Mouse (Mus musculus) mouse embryonic stem cell (cell line): ENCODE measurements around the gene Galnt17.

Experiments
- in situ Hi-C, 2 experiments: fragments of 300-500 bp; cut with MboI; formaldehyde crosslinking; loops; 1 replicate in 1 of 2; 3 replicates in 1 of 2; pipeline ENCODE4 v1.14.3; 2019 to 2020; ENCODE audit warnings: low sequenced_read_pairs in 2 of 2, low pct_unique_long_range_greater_than_20kb in 1 of 2, mixed read lengths in 1 of 2; ENCODE audit not compliant: unreplicated experiment in 1 of 2

The Galnt17 gene

GRCm38 (mm10) chr5:131007198-131007597, 301.1 kb downstream of the Galnt17 start:
- in situ Hi-C loops = no loop called here

DNA sequence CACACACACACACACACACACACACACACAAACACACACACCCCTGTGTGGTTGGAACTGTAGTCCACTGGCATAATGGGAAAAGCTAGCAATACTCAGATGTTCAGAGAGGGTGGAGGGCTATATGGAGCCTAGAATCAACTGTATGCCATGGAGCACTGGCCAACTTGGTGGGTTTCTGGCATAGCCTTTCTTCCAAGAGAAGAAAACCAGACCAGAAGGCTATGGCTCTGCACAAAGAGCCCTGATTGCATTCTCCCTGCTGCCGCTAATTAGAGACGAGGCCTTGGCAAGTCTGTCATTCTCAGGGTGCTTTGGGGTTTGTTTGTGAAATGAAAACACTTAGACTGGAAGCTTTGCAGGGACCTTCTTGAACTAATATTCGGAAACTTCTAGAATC, 301.8 kb downstream of the Galnt17 start:
- in situ Hi-C loops = no loop called here

GRCm38 (mm10) chr5:131000572-131000971, 307.7 kb downstream of the Galnt17 start:
- in situ Hi-C loops = no loop called here

GRCm38 (mm10) chr5:130979321-130979720, 329.0 kb downstream of the Galnt17 start:
- in situ Hi-C loops = no loop called here

DNA sequence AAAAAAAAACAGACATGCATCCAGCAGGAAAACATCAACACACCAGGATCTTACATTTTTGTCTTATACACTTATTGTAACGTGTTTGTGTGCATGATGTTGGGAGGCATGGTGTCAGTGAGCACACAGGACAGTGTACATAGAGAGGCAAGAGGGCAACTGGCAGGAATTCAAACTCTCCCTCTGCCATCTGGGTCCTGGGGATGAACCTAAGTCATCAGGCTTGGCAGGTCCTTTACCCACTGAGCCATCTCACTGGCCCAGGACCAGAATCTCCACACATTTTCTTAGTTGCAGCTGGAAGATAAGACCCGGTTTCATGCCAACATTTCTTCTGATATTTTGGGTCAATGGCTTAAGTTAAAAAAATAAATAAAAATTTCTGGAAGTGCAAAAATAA, 329.4 kb downstream of the Galnt17 start:
- in situ Hi-C loops = no loop called here

- in situ Hi-C loops = no loop called here
Observed at GRCm38 (mm10) chr5:130977999-130978398, 330.3 kb downstream of the Galnt17 start.

DNA sequence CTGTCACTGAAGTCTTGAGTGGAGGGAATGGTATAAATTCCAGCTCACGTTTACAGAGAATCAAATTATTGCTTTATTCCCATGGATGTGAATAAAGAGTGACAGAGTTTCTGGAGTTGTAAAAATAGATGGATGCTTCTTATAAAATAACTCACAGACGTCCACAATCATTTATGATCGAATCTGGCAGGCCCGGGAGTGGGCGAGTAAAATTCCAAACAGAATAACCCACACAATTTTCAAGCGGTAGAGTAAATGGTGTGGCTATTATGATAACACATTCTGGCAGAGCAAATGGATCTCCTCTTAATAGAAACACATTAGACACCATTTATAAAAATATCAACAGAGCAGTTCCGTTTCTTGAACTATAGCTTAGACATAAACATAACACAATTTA, 355.9 kb downstream of the Galnt17 start:
- in situ Hi-C loops = no loop called here

DNA sequence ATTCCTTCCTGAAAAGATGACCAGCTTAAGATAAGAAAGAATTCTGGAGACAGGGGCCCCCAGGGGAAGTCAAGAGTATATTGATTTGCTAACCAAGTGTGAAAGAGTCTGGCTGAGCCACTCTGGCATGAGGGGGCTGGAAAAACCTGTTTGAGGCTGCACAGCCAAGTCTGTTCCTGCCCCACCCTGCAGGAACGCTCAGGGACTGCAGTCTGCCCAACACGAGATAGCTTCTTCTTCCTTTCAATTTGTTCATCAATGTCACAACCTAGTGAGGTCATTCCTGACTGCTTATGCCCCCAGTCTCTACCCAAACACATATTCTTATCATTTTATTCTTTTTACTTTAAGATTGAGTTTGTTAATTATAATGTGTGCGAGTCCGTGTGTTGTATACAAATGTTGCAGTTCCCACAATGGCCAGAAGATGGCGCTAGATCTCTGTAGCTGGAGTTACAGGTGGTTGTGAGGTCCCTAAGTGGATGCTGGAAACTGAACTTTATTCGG, 357.4 kb downstream of the Galnt17 start:
- in situ Hi-C loops = no loop called here

DNA sequence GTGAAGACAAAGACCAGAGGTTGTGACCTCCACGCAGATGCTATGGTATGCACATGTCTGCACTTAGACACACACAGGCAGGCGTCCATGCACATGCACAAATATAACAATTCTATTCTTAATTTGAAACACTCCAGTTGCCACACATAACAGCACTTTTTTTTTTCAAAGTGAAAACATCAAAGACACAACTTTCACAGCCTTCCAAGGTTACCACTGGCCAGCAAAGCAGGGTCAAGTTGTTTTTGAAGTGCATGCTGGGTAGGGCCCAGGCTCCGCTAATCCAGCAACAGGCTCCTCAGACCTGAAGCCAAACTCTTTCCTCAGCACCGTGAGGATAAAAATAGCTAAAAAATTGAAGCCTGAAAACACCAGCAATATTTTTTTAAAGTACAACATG, 357.9 kb downstream of the Galnt17 start:
- in situ Hi-C loops = no loop called here

DNA sequence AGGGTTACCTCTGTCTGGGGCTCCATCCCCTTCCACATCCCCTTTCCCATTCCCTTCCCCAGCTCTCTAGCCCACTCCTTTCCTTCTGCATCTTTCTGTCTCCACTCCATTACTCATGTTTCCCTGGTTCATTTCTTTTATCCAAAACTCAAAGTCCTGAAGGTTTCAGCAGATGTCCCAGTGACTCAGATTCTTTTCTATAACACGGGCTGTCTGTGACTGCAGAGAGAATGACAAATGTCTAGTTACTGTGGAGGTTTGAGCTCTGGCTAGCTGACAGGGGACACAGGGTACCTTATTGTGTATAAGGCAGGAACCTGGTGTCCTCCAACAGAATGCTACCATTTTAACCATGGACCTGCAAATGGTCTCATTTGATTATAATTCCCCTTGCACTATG, 358.6 kb downstream of the Galnt17 start:
- in situ Hi-C loops = no loop called here

- in situ Hi-C loops = no loop called here
Observed at GRCm38 (mm10) chr5:130938911-130939608, 369.2 kb downstream of the Galnt17 start.

- in situ Hi-C loops = no loop called here
Observed at GRCm38 (mm10) chr5:130938274-130938741, 370.0 kb downstream of the Galnt17 start.

GRCm38 (mm10) chr5:130930999-130931398, 377.3 kb downstream of the Galnt17 start:
- in situ Hi-C loops = no loop called here

- in situ Hi-C loops = no loop called here
Observed at GRCm38 (mm10) chr5:130927794-130928149, 380.5 kb downstream of the Galnt17 start.

DNA sequence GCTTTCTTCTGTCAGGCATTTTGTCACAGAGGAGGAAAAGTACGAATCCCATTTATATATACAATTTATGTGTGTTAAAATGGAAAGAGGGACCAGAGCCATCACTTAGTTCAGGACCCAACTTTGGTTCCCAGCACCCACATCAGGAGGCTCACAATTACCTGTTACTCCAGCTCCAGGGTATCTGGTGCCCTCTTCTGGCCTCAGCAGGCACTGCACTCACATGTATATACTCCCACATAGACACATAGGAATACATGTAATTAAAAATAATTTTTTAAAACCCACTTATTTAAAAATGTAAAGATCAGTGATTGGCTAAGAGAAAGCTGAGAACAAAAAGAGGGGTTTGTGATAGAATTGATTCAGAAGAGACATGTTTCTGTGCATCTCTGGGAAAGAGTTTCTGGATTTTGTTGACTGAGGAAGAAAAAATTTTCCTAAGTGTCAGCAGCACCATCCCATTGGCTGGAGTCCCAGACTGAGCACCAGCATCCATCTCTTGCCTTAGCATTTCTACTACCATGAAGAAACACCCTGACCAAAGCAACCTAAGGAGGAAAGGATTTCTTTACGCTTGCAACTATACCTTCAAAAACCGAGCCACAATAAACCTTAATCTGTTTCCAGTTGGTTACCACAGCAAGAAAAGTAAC, 381.0 kb downstream of the Galnt17 start:
- in situ Hi-C loops = no loop called here

DNA sequence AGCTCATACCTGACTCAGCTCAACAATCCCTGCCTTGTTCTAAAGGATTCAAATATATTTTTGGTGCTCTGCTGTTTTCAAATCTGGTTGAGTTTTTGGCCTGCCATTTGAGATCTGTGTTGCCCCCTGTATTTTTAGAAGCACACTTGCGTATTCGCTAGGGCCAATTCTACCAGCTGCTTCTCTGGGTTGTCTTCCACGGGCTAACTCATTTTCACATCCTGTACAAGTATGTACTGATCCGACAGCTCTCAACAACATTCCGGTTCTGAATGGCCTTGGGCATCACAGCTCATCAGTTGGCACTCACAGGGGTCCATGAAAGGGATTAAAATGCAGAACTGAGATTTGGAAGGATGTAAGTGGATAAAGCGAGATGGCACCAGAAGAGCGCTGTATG, 382.6 kb downstream of the Galnt17 start:
- in situ Hi-C loops = no loop called here

DNA sequence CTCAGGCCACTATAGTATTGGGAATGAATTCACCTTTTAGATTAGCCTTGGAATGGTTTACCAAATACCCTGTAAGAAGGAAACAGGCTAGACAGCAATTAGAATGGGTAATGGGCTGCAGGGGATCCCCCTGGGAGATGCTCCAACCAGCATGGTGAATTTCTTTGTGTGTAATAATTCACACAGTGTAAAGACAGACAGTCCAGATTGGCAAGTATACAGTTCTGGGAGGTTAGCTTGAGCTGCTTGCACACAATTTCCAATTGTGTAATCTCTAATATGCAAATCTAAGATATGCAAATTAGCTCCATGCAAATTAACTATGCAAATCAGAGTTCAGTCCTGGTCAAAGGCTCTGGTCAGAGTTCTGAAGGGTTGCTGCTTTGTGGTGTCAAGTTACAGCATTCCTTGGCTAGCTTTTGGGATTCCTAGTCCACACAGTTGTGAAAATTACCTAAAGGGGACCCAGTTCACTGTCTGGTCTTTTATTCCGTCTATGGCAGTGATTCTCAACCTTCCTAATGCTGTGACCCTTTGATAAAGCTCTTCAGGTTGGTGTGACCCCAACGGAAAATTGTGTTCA, 384.0 kb downstream of the Galnt17 start:
- in situ Hi-C loops = no loop called here

DNA sequence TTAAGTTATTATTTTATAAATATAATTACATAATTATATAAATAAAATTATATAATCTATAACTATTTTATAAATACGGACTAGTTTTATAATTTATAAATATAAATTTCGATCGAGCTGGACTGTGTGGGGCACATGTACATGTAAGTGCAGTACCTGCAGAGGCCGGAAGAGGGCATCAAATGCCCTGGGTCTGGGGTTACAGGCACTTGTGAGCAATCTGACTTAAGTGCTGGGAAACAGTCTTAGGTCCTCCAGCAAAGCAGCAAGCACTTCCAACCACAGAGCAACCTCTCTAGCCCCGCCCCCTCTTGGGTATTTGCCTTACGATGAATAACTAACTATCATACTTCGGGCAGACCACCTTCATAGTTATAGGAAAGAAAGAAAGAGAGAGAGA, 388.3 kb downstream of the Galnt17 start:
- in situ Hi-C loops = no loop called here

- in situ Hi-C loops = no loop called here
Observed at GRCm38 (mm10) chr5:130914606-130915005, 393.7 kb downstream of the Galnt17 start.

DNA sequence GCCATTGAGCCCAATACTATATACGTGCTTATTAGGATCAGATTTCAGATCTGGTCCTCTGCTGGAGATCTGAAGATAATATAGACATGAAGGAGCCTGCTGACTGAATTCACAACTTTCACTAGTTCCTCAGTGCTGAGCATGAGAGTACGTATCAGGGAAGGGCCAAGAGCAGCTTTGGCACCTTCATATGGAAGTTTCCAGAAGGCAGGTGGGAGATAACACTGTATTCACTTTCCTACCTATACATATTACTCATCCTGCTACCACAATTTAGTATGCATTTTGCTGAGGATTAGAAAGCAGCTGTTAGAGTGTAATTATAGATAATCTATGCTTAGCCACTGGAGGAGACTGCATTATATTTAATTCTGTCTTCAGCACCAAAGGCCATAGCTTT, 396.7 kb downstream of the Galnt17 start:
- in situ Hi-C loops = no loop called here
